Mouse (Mus musculus) right cerebral cortex, adult 18-20 months (tissue): ENCODE data around the gene Iqschfp.

Source experiments
- DNase-seq: peaks from one replicate; pipeline ENCODE4 v3.0.0; 2022; ENCODE audit warnings: mixed read lengths

Gene Iqschfp

GRCm38 (mm10) chr3:68372925-68373324, 480.9 kb downstream of the Iqschfp start:
- no peak for DNase-seq

DNA sequence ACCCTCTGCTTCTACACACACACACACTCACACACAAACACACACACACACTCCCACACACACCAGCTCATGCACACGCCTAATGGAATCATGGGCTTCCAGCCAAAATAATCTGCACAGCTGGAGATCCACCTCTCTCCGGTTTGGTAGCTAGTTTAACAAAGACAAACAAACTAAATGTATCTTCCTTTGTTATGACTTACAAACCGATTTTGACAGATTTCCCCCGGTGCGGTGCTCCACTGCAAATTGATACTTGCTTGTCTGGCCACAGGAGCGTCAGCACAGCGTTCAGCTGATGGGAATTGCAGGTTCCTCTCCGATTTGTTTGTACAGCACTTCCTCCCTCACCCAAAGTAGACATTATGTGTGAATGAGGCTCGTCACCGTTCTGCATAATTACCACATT, 483.1 kb downstream of the Iqschfp start:
- no peak for DNase-seq

GRCm38 (mm10) chr3:68377452-68378198, 485.6 kb downstream of the Iqschfp start:
- DNase-seq = no peak

- no peak for DNase-seq
Observed at GRCm38 (mm10) chr3:68378799-68379198, 486.8 kb downstream of the Iqschfp start.

DNA sequence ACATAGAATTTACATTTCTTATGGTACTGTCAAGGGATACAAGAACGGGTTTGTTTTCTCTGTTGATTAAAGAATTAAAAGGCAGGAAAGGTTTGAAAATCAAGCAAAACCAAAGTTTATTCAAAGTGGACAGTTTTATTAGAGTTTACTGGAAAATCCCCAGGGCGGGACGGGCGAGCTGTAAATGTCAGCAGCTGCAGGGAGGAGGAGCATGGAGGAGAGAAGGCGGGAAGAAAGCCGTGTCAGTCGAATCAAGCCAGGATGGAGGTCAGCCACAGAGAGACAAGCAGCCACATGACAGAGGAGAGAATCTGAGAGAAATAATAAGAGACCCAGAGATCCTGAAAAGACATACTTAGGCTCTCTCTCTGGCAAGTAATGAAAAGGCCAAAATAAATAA, 487.2 kb downstream of the Iqschfp start:
- DNase-seq = no peak

- no peak for DNase-seq
Observed at GRCm38 (mm10) chr3:68383672-68384071, 491.6 kb downstream of the Iqschfp start.

- no peak for DNase-seq
Observed at GRCm38 (mm10) chr3:68385544-68385943, 493.5 kb downstream of the Iqschfp start.

- no peak for DNase-seq
Observed at GRCm38 (mm10) chr3:68388023-68388422, 496.0 kb downstream of the Iqschfp start.

GRCm38 (mm10) chr3:68393578-68393977, 501.5 kb downstream of the Iqschfp start:
- no peak for DNase-seq

GRCm38 (mm10) chr3:68398691-68399090, 506.7 kb downstream of the Iqschfp start:
- DNase-seq = no peak

GRCm38 (mm10) chr3:68400121-68400520, 508.1 kb downstream of the Iqschfp start:
- no peak for DNase-seq

GRCm38 (mm10) chr3:68403343-68403742, 511.3 kb downstream of the Iqschfp start:
- DNase-seq = no peak

DNA sequence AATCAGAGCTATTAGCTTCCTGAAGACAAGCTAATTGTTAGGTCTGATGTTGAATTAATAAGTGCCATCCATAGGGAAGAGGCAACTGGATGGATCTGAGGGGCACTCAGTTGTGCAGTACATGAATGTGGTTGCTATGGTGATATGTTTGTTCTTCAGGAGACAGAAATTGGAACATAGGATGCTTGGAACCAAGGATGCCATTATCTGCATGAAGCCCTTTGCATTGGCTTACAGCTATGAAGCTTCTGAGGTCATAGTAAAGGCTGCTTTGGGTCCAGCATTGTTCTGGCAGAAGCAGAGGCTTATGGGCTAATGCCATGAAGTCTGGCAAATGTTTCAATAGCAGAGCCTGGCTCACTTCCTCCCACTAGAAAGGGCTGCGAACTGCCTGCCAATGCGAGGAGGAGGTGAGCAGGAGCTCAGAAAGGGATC, 511.8 kb downstream of the Iqschfp start:
- DNase-seq = peak; percentile 19

- no peak for DNase-seq
Observed at GRCm38 (mm10) chr3:68405724-68406123, 513.7 kb downstream of the Iqschfp start.

GRCm38 (mm10) chr3:68412262-68412661, 520.2 kb downstream of the Iqschfp start:
- no peak for DNase-seq

DNA sequence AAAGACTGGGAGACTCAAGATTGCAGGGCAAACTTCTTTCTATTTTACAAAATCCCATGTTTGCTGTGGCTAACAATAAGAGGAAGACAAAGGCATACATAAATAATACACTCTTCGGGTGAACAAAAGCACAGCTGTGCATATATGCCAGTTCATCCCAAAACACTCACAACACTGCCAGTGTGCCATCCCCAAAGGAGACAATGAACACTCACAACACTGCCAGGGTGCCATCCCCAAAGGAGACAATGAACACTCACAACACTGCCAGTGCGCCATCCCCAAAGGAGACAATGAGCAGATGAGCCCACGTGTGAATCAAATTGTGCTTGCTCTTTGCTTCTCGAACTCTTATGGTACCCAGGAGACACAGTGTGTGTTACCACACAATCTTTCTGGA, 527.8 kb downstream of the Iqschfp start:
- DNase-seq = no peak

GRCm38 (mm10) chr3:68420927-68421326, 528.9 kb downstream of the Iqschfp start:
- DNase-seq = no peak

DNA sequence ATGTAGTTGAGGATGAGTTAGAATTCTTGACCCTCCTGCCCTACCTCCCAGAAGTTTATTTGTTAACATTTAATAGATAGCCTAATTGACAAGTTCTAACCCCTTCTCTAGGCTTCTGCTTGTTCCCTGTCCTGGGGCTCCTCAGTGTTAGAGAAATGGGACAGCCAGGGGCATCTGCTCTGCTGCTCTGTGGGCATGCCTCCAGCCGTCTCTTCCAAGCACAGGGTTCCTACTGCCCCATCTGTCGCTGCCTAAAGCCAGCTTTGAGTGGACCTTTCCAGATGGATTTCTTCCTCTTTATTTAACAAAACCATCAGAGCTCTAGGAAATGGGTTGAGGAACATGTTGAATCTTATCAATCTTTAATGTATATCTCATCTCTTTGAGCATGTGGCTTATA, 529.8 kb downstream of the Iqschfp start:
- no peak for DNase-seq

- DNase-seq = no peak
Observed at GRCm38 (mm10) chr3:68428081-68428480, 536.0 kb downstream of the Iqschfp start.

- DNase-seq = no peak
Observed at GRCm38 (mm10) chr3:68434435-68434834, 542.4 kb downstream of the Iqschfp start.

- DNase-seq = no peak
Observed at GRCm38 (mm10) chr3:68434897-68435296, 542.9 kb downstream of the Iqschfp start.

- no peak for DNase-seq
Observed at GRCm38 (mm10) chr3:68448480-68448879, 556.4 kb downstream of the Iqschfp start.

DNA sequence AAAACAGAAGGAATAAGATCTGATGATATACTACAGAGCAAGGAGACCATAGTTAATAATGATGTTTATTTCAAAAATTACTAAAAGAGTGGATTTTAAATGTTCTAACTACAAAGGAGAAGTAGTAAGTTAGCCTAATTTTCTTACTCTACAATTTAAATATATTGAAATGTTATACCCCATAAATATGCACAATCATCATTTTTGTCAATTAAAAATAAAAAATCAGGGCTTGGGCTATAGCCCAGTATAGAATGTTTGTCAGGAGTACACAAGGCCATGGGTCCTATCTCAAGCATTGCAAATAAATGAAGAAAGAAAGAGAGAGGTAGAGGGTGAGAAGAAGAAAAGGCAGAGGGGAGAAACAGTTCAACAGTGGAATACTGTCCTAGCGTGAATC, 559.6 kb downstream of the Iqschfp start:
- no peak for DNase-seq

GRCm38 (mm10) chr3:68453266-68453665, 561.2 kb downstream of the Iqschfp start:
- DNase-seq = no peak
